Mouse (Mus musculus) lung, adult 2 months (tissue): ENCODE measurements around the gene Gm10142.

ENCODE experiments used
- CTCF ChIP-seq: fragments of 200-500 bp; IDR thresholded peaks from 2 replicates; pipeline ENCODE4 v1.5.1; 2011; ENCODE audit warnings: mild to moderate bottlenecking, low read length, control low read depth; ENCODE audit not compliant: insufficient read depth
- POLR2A ChIP-seq: fragments of 200-500 bp; IDR thresholded peaks from 2 replicates; pipeline ENCODE4 v1.6.1; 2011; ENCODE audit warnings: low read depth, mild to moderate bottlenecking, control low read depth, low read length, borderline replicate concordance; ENCODE audit errors: extremely low read depth

GRCm38 (mm10) chr10:77687021-77687420 is 28.6 kb upstream of the Gm10142 start:
- TF ChIP-seq POLR2A (no peak), CTCF (no peak)
